Mouse (Mus musculus) lung, postnatal 25 days (tissue): Measurements from ENCODE around the gene Atg4c.

Source experiments
- DNase-seq: peaks from one replicate; pipeline ENCODE4 v3.0.0; 2022; ENCODE audit warnings: low spot score

The Atg4c gene

DNA sequence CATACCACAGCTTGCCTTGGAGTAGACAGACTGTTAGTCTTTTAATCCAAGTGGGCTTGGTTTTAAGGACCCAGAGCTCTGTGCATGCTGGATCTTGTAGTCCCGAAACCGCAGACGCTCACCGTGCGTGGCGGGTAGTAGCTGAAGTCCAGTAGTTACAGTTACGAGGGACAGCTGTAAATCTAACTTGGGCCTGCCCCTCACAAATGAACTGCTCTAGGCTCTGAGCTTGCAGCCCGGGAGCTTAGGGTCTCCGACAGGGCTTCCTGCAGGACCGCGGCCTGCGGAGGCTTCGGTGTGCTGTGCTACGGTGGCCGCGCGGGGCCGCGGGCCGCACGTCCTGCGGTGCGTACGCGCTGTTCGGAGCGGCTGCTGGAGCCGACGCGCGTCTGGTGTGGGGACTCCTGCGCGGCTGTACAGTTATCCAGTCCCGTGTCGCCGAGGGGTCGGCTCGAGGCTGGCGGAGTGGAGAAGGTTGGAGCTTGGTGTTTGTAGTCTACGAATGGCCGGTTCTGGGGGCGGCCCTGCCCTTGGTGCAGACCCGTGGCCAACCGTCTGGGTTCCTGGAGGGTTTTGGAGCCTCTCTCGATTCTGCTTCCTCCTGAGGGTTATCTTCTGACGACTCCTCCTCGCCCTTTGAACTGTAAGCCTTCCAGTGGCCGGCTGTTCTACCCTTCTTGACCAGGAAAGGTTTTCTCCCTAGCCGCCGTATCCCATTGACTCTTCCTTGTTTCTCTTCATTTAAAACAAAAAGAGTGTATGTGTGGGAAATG is at the start of gene Atg4c:
TSS of gene Atg4c (plus strand) at position 125 of the 773 bp plus-strand sequence.
- peak; percentile 70 for DNase-seq

DNA sequence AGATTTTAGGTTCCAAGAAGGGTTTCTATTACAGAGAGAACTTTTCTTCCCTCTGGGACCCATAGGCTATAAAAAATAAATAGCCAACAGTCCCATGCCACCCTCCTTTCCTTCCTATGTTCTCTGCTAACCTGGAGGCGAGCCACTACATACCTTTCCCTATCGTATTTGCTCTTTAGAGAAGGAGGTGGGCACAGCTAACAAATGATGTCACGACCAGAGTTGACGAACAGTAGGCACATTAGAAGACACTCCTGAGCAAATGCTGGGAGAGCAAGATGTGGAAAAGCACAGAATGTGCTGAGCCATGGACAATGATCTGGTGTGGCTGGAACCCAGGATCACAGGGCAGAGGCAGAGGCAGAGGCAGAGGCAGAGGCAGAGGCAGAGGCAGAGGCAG is 42.3 kb upstream of the Atg4c start:
- no peak for DNase-seq

DNA sequence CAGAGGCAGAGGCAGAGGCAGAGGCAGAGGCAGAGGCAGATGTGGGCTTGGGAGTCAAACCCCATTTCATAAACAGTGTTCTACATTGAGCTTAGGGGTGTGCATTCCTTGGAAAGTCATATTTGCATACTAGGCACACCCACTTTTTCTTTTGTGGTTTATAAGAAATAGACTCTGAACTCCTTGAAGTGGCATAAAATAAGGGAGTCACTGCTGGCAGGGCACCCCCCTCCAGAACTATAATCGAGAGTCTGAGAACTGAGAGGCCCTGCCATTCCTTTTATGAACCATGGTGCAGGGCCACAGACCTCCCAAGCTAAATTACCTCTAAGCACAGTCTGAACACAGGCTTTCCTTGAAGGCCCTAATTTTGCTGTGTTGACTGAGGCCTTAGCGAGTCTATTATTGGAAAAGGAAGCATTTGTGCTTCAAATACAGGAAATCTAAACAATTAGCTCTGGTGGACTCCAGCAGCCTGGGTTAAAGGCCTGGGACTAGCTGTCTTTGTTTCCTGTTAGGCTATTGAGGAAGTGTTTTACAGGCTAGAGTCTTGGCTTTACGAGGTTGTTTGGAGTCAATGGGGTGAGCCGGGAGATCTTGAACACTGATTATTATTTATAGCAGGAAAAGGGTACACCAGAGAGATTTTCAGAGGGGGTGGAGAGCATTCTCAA is 41.7 kb upstream of the Atg4c start:
- DNase-seq = no peak

DNA sequence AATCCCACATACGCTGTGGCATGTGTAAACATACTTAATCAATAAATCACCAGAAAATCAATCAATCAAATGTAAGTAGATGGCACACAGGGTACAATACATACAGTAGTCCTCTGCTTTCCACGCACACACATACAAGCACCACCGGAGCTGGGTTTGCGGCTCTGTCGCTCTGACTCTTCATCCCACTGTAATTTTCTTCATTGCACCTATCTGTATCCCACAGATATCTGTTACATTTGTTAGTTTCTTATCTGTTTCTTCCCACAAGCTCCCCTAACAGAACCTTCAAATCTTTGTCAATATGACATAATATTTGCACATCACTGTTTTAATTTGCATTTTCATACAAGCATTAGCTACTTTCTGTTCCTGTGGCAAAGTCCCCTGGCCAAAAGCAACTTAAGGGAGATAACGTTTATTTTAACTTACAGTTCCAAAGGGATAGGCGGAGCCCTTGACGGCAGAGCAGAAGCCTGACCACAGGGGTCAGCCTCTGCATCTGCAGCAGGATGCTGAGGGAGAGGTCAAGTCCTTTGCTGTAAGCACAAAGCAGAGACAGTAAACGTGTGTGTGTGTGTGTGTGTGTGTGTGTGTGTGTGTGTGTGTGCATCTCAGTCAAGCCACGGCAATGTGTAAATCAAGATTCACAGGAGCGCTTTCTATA is 37.0 kb upstream of the Atg4c start:
- no peak for DNase-seq

DNA sequence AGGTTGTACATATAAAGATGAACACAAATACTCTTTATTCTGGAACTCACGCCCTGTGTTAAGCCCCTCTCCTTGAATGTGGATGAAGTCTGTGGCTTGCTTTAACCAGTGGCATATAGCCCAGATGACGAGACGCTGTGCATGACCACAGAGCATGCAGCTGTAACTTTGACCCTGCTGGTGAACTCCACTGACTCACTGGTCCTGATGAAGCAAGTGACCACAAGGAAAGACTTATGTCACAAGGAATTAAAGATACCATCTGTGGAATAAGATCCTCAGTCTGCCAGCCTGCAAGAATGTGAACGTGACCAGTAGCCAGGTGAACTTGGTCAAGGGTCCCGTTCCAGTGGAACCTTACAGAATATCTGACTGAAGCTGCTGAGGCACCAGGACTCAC is 35.2 kb upstream of the Atg4c start:
- peak; percentile 14 for DNase-seq

DNA sequence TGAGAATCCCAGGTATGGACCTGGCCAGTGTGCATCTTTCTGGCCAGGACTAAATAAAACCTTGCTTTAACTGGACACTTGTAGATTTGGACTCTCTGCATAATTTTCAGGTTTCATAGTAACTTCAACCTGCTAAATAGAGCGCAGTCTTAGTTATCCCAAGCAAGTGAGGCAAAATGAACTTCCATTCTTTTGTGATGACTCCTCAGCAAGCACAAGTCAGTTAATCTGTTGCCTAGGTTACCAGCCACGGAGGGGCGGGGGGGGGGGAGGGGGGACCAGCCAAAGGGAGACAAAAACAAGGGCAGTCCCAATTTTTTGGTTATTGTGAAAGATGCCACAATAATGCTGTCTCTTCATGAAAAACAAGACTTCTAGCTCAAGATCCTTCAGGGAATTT is 33.3 kb upstream of the Atg4c start:
- no peak for DNase-seq

DNA sequence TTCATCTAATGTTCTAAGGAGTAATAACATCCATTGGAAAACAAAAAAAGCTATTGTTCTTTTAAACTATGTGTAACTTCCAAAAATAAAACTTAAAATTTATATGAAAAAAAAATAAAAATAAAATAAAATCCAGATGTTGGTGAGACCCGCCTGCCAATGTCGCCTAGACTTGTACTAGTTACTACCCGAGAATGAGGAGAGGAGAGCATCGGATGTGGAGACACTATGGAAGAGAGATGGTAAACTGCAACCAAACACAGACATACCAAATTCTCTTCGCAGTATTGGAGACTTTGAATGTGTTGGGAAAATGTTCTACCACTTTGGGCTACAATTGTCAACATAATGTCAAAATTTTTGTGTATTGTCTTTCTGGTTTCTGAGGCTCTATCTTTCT is 32.8 kb upstream of the Atg4c start:
- DNase-seq = no peak

DNA sequence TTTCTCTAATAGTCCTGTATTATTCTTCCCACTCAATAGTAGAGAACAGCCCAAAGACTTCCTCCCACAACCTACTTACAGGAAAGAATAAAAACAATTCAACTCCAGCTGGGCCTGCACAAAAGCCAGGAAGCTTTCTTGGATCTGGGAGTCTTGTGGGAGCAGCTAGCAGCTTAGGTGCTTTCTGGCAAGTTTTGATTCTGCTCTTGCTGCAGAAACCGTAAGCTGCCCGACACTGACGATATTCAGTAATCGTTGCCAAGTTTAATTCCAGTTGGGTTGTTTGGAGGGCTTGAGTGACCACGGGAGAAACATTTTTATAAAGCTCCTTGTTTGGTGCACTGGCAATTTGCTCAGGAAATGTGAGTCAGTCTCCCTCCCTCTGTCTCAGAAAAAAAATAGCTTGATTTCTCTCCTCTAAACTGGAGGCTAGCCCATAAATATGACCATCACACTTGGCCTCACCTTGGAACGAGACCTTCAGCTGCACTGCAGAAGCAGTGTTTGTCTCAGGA is 32.2 kb upstream of the Atg4c start:
- no peak for DNase-seq

DNA sequence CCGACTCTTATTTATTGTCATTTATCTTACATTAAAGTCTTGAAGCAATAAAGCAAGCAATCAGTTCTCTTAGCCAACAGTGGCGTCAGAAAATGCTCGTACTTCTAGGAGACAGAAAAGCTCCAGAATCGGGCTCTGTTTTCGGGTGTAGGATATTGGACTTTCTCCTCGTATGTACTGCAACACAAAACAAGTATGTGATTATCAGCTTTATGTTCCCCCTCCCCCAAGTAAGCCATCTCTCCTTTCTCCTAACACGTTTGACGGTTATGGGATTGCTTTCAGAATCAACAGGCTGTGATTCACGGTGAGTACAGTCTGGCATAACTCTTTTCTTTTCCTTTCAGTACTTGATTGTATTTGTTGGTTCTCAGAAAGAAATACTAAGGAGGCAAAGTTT is 30.7 kb upstream of the Atg4c start:
- no peak for DNase-seq

DNA sequence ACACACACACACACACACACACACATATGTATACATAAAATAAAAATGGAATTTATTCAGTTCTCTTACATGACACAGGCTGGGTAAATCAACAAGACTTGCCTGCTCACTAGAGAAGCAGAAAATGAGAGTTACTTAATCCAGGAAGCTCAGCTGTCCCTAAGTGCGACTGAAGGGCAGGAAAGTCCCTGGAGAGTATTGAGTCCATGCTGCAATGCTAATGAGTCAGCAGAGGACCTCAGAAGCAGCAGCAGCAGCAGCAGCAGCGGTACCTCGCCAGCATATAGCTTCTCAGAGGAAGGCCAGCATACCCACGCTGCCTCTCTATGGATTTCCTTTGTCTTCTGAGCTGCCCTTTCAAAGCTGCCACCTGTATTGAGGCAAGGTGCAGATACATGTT is 30.2 kb upstream of the Atg4c start:
- peak; percentile 72 for DNase-seq

DNA sequence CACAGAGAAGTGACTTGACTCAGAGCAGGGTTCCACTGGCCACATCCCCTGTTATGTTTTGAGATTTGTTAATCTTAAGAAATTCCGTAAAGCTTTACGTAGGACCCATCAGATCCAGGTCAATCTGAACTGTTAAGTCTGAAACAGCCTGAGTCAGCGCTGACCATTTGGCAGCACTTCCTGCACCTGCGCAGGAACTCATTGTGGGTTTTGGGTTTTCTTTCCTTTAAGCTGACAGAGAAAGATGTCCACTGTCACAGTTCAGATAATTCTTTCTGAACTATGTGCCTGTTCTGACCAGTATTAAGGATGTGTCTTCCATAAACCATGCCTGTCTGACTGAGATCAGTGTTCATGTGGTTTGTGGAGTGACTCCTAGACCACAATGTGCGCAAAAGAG is 24.9 kb upstream of the Atg4c start:
- no peak for DNase-seq

DNA sequence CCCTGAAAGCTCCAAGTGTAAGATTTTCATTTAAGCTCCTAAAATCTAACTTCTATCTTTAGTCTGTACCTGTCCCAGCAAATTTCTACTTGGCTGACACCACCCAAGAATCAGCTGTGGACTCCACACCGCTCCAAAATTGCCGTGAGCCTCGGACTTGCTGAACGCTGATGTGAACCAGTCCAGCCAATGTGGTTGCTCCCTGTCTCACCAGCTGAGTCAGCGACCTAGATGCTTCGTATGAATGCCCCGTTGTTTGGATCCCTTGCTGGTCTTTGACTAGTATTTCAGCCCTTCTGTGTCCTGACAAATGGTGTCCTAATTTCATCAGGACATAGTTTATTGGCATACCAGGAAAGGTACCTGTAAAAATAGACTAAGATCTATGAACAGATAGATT is 19.5 kb upstream of the Atg4c start:
- DNase-seq = no peak

DNA sequence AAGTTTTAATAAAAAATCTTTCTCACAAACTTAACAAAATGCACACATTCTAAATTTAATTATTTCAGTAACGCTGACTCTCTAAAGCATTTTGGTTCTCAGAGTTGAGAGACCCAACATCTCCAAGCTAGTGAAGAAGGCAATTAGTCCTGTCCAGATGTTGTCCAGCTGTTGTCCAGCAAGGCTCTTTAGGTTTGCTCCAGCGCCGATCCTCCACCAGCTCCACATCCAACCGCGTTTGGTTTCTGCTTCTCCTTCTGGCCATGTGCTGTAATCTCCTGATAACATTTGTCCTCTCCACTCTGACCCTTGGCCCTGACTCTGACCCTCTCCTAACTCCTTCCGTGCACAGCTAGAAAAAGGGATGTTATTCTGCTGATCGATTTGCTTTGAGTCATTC is 16.9 kb upstream of the Atg4c start:
- DNase-seq = no peak

DNA sequence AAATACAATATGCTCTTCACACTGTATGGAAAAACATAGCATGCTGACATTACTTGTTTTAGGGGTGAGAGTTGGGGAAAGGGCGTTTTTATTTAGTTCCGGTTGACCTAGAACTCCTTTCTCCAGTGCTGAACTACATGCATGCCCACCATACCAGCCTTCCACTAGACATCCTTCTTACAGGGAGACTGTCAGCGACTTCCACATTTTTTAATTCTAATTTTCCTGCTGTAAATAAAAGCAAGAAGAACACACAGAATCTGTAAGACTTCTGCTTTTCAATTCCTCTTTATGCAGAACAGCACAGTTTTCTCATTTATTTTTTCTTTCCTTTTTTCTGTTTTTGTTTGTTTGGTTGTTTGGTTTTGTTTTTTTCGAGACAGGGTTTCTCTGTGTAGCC is 16.5 kb upstream of the Atg4c start:
- DNase-seq = no peak

DNA sequence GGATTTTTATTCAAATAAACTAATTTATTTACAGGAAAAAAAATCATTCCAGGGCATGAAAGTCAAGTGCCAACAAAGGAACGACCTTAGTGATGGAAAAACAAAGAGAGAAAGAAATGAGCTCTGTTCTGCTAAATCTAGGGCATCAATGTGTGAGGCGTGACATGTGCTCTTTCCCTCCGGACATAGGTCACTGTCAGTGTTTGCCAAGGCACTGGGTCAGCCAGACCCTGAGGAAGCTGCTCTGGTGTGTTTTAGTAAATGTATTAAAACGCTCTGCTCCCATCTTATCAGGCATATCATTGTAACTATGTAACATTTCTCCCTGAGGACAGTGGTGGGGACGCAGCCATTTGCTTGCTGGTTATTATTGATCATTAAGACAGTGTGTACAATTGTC is 14.9 kb upstream of the Atg4c start:
- DNase-seq = no peak

DNA sequence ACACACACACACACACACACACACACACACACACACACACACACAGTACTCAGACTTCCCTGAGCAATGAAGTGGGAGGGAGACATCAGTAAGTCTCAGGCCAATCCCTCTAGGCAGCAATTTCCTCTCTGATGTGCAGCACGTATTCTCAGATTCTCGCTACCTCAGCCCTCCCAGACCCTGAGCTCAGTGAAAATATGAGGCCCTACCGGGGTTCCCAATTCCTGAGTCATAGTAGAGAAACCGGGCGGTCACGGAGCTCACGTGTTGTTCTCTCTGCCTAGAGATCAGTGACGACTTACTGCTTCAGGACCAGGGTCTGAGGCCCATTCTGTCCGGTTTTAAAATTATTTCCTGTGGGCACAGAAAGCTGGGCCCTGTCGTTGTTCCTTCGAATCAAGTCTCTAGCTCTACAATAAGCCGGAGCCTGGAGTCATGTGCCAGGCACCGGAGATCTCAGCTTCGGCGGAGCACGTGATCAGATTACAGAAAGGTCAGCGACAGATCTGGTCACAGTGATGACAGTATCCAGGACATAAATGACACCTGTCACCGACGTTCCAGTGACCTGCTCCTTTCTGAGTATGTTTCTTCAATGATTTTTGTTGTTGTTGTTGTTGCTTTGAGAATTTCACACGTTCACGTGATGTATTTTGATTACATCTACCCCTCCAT is 14.2 kb upstream of the Atg4c start:
- DNase-seq = no peak

DNA sequence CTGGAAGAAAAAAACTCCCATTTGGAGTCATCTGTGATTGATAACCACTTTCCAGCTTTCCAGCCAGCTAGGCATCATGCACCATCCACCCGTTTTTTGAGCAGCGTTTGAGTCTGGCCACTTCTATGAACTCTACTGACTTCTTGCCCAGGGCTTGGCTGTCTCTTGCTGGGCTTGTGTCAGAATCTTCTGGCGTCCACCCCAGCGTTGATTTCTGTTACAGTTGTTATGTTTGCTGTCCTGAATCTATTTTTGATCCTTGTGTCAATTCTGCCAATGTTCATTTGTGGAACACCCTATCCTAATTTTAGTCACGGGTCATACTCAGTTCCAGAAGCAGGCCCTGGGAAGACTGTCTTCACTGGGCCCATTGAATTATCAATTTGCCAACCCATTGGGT is 12.8 kb upstream of the Atg4c start:
- DNase-seq = peak; percentile 38

DNA sequence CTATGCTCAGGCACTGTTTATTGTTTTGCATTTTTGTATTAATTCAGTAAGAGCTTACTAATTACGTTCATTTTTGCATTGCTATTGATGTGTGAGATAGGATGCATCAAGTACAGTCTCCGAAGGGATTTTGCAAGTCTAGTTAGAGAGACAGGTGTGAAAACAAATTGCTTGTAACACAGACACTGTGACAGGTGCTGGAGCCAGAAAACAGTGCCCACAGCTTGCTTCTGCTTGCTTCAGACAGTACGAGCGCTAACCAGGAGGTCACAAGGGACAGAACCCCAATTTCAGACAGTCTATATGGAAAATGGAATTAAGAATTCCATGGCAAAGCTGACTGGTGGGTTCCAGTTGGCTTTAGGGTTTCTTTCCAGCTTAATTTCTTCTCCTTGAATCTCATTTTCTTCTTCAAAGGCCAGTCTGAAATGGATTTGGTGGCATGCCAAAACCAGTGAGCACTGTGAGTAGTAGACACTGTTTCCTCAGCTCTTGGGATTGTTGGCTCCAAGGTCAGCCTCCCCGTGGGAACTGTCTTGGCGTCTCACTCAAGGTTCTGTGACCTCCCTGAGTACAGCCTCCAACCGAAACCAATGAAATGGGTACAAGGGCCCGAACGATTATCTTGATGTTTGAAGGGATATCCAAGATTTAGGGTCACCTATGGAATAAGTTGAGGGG is 11.9 kb upstream of the Atg4c start:
- DNase-seq = no peak

DNA sequence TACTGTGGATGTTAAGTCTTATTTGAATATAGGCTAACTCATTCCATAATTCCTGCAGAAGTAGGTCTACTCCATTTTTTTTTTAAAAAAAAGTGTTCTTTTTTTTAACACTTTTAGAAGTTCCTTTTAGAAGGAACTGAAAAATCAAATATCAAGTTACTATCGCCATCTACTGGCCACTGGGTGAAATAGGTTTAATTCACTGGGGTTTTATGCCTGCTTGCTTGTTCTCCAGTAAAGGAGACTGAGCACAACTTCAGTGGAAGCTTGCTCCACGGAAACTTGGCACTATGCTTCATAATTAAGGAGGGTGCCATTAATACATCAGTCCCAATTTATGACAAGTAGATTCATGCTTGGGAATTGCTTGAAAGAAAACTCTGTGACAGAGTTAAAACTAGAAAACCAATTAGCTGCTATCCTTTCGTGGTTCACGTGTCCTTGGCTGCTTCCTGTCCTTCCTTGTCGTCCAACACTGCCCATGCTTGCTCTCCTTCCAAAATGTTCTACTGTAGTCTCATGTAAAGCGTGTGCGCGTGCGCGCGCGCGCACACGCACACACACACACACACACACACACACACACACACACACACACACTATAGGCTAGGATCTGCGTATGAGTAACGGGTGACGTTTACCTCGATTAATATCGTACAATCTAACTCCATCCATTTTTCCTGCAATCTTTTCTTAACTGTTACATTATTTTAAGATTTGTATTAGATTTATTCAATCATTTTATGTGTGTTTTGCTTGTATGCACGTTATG is 10.9 kb upstream of the Atg4c start:
- DNase-seq = peak; percentile 24

DNA sequence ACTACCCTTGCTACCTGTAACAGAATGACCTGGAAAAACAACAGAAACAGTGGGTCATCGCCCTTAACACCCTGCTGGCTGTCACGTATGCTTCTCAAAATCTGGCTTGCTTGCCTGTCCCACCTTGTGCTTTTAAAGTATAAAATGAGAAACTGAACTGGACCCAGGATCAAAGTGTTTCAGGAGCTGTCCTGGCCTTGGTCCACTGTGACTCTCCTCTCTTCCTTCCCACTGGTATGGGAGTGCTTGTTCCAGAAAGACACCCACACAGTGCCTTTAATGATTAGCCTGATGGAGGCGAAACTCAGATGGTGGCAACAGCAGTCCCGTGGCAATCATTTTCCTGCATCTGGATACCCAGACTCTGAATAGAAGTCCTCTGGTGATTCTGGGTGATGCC is 9.1 kb upstream of the Atg4c start:
- DNase-seq = no peak

DNA sequence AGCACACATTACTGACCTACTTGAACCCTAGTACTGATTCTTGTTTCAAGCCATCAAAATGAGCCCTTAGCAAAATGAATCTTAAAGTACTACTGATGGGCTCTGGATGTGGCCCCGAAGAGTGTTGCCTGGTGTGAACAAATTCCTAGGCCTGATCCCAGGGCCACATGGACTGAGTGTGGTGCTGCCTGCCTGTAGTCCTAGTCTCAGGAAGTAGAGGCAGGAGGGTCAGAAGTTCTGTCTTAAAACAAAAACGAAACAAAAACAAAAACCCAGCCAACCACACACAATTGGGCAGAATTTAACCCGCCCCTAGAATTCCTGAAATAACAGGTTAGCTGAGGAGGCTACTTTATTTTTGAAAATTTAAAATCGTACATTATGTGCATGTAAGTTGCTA is 8.4 kb upstream of the Atg4c start:
- DNase-seq = no peak
